Mouse (Mus musculus): Measurements from ENCODE around the gene Try4. TPM values are rescaled to one million over a fixed set of nuclear protein-coding genes. Genes with fewer than 3 reads are reported as not detected.
"Not testable (repeated sequence)": the region's sequence is repeated elsewhere in the genome, so short reads cannot be mapped to it uniquely, and the experiment has no call there.

Try4 gene
- polyA plus RNA-seq (2012; ENCODE audit: insufficient read depth, insufficient read length, missing spikeins), result not detected in 2 replicates

- no peak within 1 kb of the TSS for H3K4me3 ChIP-seq (ENCODE audit: insufficient read depth, low read depth, low read length)
- H3K4me1 ChIP-seq (ENCODE audit: control insufficient read depth, insufficient read depth, insufficient read length, low read length), result no peaks in the 10 kb centered on the region
- no peak within 1 kb of the TSS for H3K27ac ChIP-seq (replicated peaks; ENCODE audit: low read depth, low read length)
Observed at GRCm38 (mm10) chr6:41301969-41302368, at the start of gene Try4. TSS of gene Try4 (plus strand) at chr6:41302269.

- H3K4me3 ChIP-seq (ENCODE audit: insufficient read depth, low read depth, low read length); H3K27ac ChIP-seq (replicated peaks; ENCODE audit: low read depth, low read length); H3K4me1 ChIP-seq (ENCODE audit: control insufficient read depth, insufficient read depth, insufficient read length, low read length): not testable (repeated sequence)
Observed at GRCm38 (mm10) chr6:41253314-41253713, 48.8 kb upstream of the Try4 start.

- Histone ChIP-seq H3K4me3 (ENCODE audit: insufficient read depth, low read depth, low read length) (no peak overlapping the region), H3K4me1 (ENCODE audit: control insufficient read depth, insufficient read depth, insufficient read length, low read length) (no peaks in the 10 kb centered on the region), H3K27ac (replicated peaks; ENCODE audit: low read depth, low read length) (no peak overlapping the region)
Observed at GRCm38 (mm10) chr6:41256424-41256823, 45.6 kb upstream of the Try4 start.

GRCm38 (mm10) chr6:41257432-41257831 lies 44.6 kb upstream of the Try4 start:
- no peak overlapping the region for H3K27ac ChIP-seq (replicated peaks; ENCODE audit: low read depth, low read length)
- H3K4me3 ChIP-seq (ENCODE audit: insufficient read depth, low read depth, low read length), result no peak overlapping the region
- no peaks in the 10 kb centered on the region for H3K4me1 ChIP-seq (ENCODE audit: control insufficient read depth, insufficient read depth, insufficient read length, low read length)

- Histone ChIP-seq H3K4me1 (ENCODE audit: control insufficient read depth, insufficient read depth, insufficient read length, low read length) (no peaks in the 10 kb centered on the region), H3K4me3 (ENCODE audit: insufficient read depth, low read depth, low read length) (no peak overlapping the region), H3K27ac (replicated peaks; ENCODE audit: low read depth, low read length) (no peak overlapping the region)
Observed at GRCm38 (mm10) chr6:41262796-41263195, 39.3 kb upstream of the Try4 start.

- H3K4me3 ChIP-seq (ENCODE audit: insufficient read depth, low read depth, low read length), result no peak overlapping the region
- no peaks in the 10 kb centered on the region for H3K4me1 ChIP-seq (ENCODE audit: control insufficient read depth, insufficient read depth, insufficient read length, low read length)
- H3K27ac ChIP-seq (replicated peaks; ENCODE audit: low read depth, low read length), result no peak overlapping the region
Observed at GRCm38 (mm10) chr6:41266140-41266539, 35.9 kb upstream of the Try4 start.

GRCm38 (mm10) chr6:41298255-41298654 lies 3.8 kb upstream of the Try4 start:
- H3K4me3 ChIP-seq (ENCODE audit: insufficient read depth, low read depth, low read length), result no peak overlapping the region
- H3K4me1 ChIP-seq (ENCODE audit: control insufficient read depth, insufficient read depth, insufficient read length, low read length), result no peaks in the 10 kb centered on the region
- H3K27ac ChIP-seq (replicated peaks; ENCODE audit: low read depth, low read length), result no peak overlapping the region

- H3K4me3 ChIP-seq (ENCODE audit: insufficient read depth, low read depth, low read length); H3K27ac ChIP-seq (replicated peaks; ENCODE audit: low read depth, low read length); H3K4me1 ChIP-seq (ENCODE audit: control insufficient read depth, insufficient read depth, insufficient read length, low read length): not testable (repeated sequence)
Observed at GRCm38 (mm10) chr6:41316741-41317140, 14.7 kb downstream of the Try4 start, which contains the start of gene Try5. TSS of gene Try5 (minus strand) at chr6:41316841.

GRCm38 (mm10) chr6:41353932-41354331 lies 51.9 kb downstream of the Try4 start, which contains the start of gene Try10:
TSS of gene Try10 (plus strand) at chr6:41354105.
- Histone ChIP-seq H3K4me3 (ENCODE audit: insufficient read depth, low read depth, low read length) (no peak within 1 kb of the TSS), H3K27ac (replicated peaks; ENCODE audit: low read depth, low read length) (no peak within 1 kb of the TSS), H3K4me1 (ENCODE audit: control insufficient read depth, insufficient read depth, insufficient read length, low read length) (no peaks in the 10 kb centered on the region)

Other genes with a start within 250 kb of the Try4 start
- not detected in 2 replicates for gene Try5, start 14.6 kb downstream of the Try4 start, polyA plus RNA-seq (2012; ENCODE audit: insufficient read depth, insufficient read length, missing spikeins)
- gene Try10, start 51.8 kb downstream of the Try4 start, polyA plus RNA-seq (2012; ENCODE audit: insufficient read depth, insufficient read length, missing spikeins), result not detected in 2 replicates
- gene Prss3, start 75.4 kb downstream of the Try4 start, polyA plus RNA-seq (2012; ENCODE audit: insufficient read depth, insufficient read length, missing spikeins), result not detected in 2 replicates
- gene Gm5771, start 90.1 kb downstream of the Try4 start, polyA plus RNA-seq (2012; ENCODE audit: insufficient read depth, insufficient read length, missing spikeins), result not detected in 2 replicates
- not detected in 2 replicates for gene Gm10334, start 143.9 kb downstream of the Try4 start, polyA plus RNA-seq (2012; ENCODE audit: insufficient read depth, insufficient read length, missing spikeins)
- not detected in 2 replicates for gene Prss1, start 156.7 kb downstream of the Try4 start, polyA plus RNA-seq (2012; ENCODE audit: insufficient read depth, insufficient read length, missing spikeins)
- not detected in 2 replicates for gene Prss2, start 219.5 kb downstream of the Try4 start, polyA plus RNA-seq (2012; ENCODE audit: insufficient read depth, insufficient read length, missing spikeins)